Mouse (Mus musculus): ENCODE data around the gene Evx2. TPM values are rescaled to one million over a fixed set of nuclear protein-coding genes. Genes with fewer than 3 reads are reported as not detected.

The Evx2 gene
- polyA plus RNA-seq, 1 experiment from 2014 or later = 0.58 TPM

GRCm38 (mm10) chr2:74696442-74697335 is 37.3 kb upstream of the Evx2 start:
- Histone ChIP-seq H3K9ac (ENCODE audit: low read depth, low read length) (no peak overlapping the region), H3K36me3 (ENCODE audit: control insufficient read depth, insufficient read depth, low read length) (no peaks in the 10 kb centered on the region), H3K4me3 (ENCODE audit: low read length) (no peak overlapping the region), H3K9me3 (ENCODE audit: control insufficient read depth, low read length) (no peaks in the 10 kb centered on the region; the same call in 1 of the 2 replicates), H3K4me1 (ENCODE audit: control insufficient read depth, insufficient read depth, low read depth, low read length) (peaks cover 10% of the 10 kb centered on the region; the same call in 1 of the 2 replicates), H3K4me2 (ENCODE audit: low read length) (no peak overlapping the region), H3K27me3 (replicated peaks; ENCODE audit: control insufficient read depth, insufficient read depth, low read length) (peaks cover 69% of the 10 kb centered on the region), H3K27ac (ENCODE audit: low read depth, low read length) (no peak overlapping the region)
- ATAC-seq = no peak
- 1% methylated on average over 34 of the region's 34 CpGs for WGBS

- WGBS = 3% methylated on average over 7 of the region's 7 CpGs
Measured at GRCm38 (mm10) chr2:74695813-74696430, 36.6 kb upstream of the Evx2 start.

GRCm38 (mm10) chr2:74695383-74695782 is 36.0 kb upstream of the Evx2 start:
- Histone ChIP-seq H3K27me3 (replicated peaks; ENCODE audit: control insufficient read depth, insufficient read depth, low read length) (peaks cover 68% of the 10 kb centered on the region), H3K4me3 (ENCODE audit: low read length) (no peak overlapping the region), H3K4me1 (ENCODE audit: control insufficient read depth, insufficient read depth, low read depth, low read length) (peaks cover 10% of the 10 kb centered on the region; the same call in 1 of the 2 replicates), H3K9ac (ENCODE audit: low read depth, low read length) (no peak overlapping the region), H3K27ac (ENCODE audit: low read depth, low read length) (no peak overlapping the region), H3K36me3 (ENCODE audit: control insufficient read depth, insufficient read depth, low read length) (no peaks in the 10 kb centered on the region), H3K9me3 (ENCODE audit: control insufficient read depth, low read length) (peaks cover 3% of the 10 kb centered on the region; the same call in 1 of the 2 replicates), H3K4me2 (ENCODE audit: low read length) (no peak overlapping the region)
- ATAC-seq = no peak
- WGBS = 5% methylated on average over 1 of the region's 1 CpGs

More at GRCm38 (mm10) chr2:74695813-74696430, 36.6 kb upstream of the Evx2 start:
- Histone ChIP-seq H3K9me3 (ENCODE audit: control insufficient read depth, low read length) (peaks cover 3% of the 10 kb centered on the region; the same call in 1 of the 2 replicates), H3K27ac (ENCODE audit: low read depth, low read length) (no peak overlapping the region), H3K4me3 (ENCODE audit: low read length) (no peak overlapping the region), H3K27me3 (replicated peaks; ENCODE audit: control insufficient read depth, insufficient read depth, low read length) (peaks cover 73% of the 10 kb centered on the region), H3K9ac (ENCODE audit: low read depth, low read length) (no peak overlapping the region), H3K36me3 (ENCODE audit: control insufficient read depth, insufficient read depth, low read length) (no peaks in the 10 kb centered on the region), H3K4me1 (ENCODE audit: control insufficient read depth, insufficient read depth, low read depth, low read length) (peaks cover 10% of the 10 kb centered on the region; the same call in 1 of the 2 replicates), H3K4me2 (ENCODE audit: low read length) (no peak overlapping the region)
- no peak for ATAC-seq

- Histone ChIP-seq H3K4me2 (ENCODE audit: low read length) (no peak overlapping the region), H3K9ac (ENCODE audit: low read depth, low read length) (no peak overlapping the region), H3K4me3 (ENCODE audit: low read length) (no peak overlapping the region), H3K27me3 (replicated peaks; ENCODE audit: control insufficient read depth, insufficient read depth, low read length) (peaks cover 73% of the 10 kb centered on the region), H3K9me3 (ENCODE audit: control insufficient read depth, low read length) (peaks cover 3% of the 10 kb centered on the region; the same call in 1 of the 2 replicates), H3K36me3 (ENCODE audit: control insufficient read depth, insufficient read depth, low read length) (no peaks in the 10 kb centered on the region), H3K27ac (ENCODE audit: low read depth, low read length) (no peak overlapping the region), H3K4me1 (ENCODE audit: control insufficient read depth, insufficient read depth, low read depth, low read length) (peaks cover 10% of the 10 kb centered on the region; the same call in 1 of the 2 replicates)
- WGBS = under 1% methylated on average over 16 of the region's 16 CpGs
- no peak for ATAC-seq
Measured at GRCm38 (mm10) chr2:74694066-74694465, 34.7 kb upstream of the Evx2 start.

GRCm38 (mm10) chr2:74693432-74693827 is 34.1 kb upstream of the Evx2 start:
- Histone ChIP-seq H3K9ac (ENCODE audit: low read depth, low read length) (no peak overlapping the region), H3K4me3 (ENCODE audit: low read length) (no peak overlapping the region), H3K4me2 (ENCODE audit: low read length) (no peak overlapping the region), H3K4me1 (ENCODE audit: control insufficient read depth, insufficient read depth, low read depth, low read length) (peaks cover 10% of the 10 kb centered on the region; the same call in 1 of the 2 replicates), H3K27me3 (replicated peaks; ENCODE audit: control insufficient read depth, insufficient read depth, low read length) (peaks cover 76% of the 10 kb centered on the region), H3K27ac (ENCODE audit: low read depth, low read length) (no peak overlapping the region), H3K9me3 (ENCODE audit: control insufficient read depth, low read length) (peaks cover 3% of the 10 kb centered on the region; the same call in 1 of the 2 replicates), H3K36me3 (ENCODE audit: control insufficient read depth, insufficient read depth, low read length) (no peaks in the 10 kb centered on the region)
- 7% methylated on average over 4 of the region's 4 CpGs for WGBS
- no peak for ATAC-seq

- peaks cover 75% of the 10 kb centered on the region for H3K27me3 ChIP-seq (replicated peaks; ENCODE audit: control insufficient read depth, insufficient read depth, low read length)
- peaks cover 5% of the 10 kb centered on the region; the same call in 1 of the 2 replicates for H3K4me1 ChIP-seq (ENCODE audit: control insufficient read depth, insufficient read depth, low read depth, low read length)
- no peak for ATAC-seq
- no peak overlapping the region for H3K4me2 ChIP-seq (ENCODE audit: low read length)
- H3K9ac ChIP-seq (ENCODE audit: low read depth, low read length) = no peak overlapping the region
- H3K27ac ChIP-seq (ENCODE audit: low read depth, low read length) = no peak overlapping the region
- no peak overlapping the region for H3K4me3 ChIP-seq (ENCODE audit: low read length)
- WGBS = 2% methylated on average over 20 of the region's 20 CpGs
- H3K9me3 ChIP-seq (ENCODE audit: control insufficient read depth, low read length) = peaks cover 3% of the 10 kb centered on the region; the same call in 1 of the 2 replicates
- H3K36me3 ChIP-seq (ENCODE audit: control insufficient read depth, insufficient read depth, low read length) = no peaks in the 10 kb centered on the region
Measured at GRCm38 (mm10) chr2:74692808-74693431, 33.6 kb upstream of the Evx2 start.

GRCm38 (mm10) chr2:74691995-74692807 is 32.8 kb upstream of the Evx2 start:
- 3% methylated on average over 35 of the region's 35 CpGs for WGBS
- no peak for ATAC-seq
- Histone ChIP-seq H3K4me1 (ENCODE audit: control insufficient read depth, insufficient read depth, low read depth, low read length) (no peaks in the 10 kb centered on the region), H3K9ac (ENCODE audit: low read depth, low read length) (no peak overlapping the region), H3K4me2 (ENCODE audit: low read length) (no peak overlapping the region), H3K9me3 (ENCODE audit: control insufficient read depth, low read length) (peaks cover 3% of the 10 kb centered on the region; the same call in 1 of the 2 replicates), H3K36me3 (ENCODE audit: control insufficient read depth, insufficient read depth, low read length) (no peaks in the 10 kb centered on the region), H3K27me3 (replicated peaks; ENCODE audit: control insufficient read depth, insufficient read depth, low read length) (peaks cover 75% of the 10 kb centered on the region), H3K4me3 (ENCODE audit: low read length) (no peak overlapping the region), H3K27ac (ENCODE audit: low read depth, low read length) (no peak overlapping the region)

Data from hindbrain, embryonic 16.5 days (tissue).